Mouse (Mus musculus) forebrain, embryonic 13.5 days (tissue): ENCODE data around the gene Fkbp4. TPM values are rescaled to one million over a fixed set of nuclear protein-coding genes. Genes with fewer than 3 reads are reported as not detected.
A peak's percentile ranks its signal among the peaks of the same experiment; 100 is the strongest.

ENCODE experiments used
- ATAC-seq: fragments of 200-750 bp; cut with Nextera tagmentation; 2 replicates; pipeline ENCODE4 v1.8.0; 2017
- H3K27ac ChIP-seq: fragments of 300-500 bp; sonication (generic); 2 replicates; pipeline ENCODE4 v1.5.1; 2015; ENCODE audit warnings: inconsistent platforms, mild to moderate bottlenecking, moderate library complexity
- H3K27me3 ChIP-seq: fragments of 300-500 bp; sonication (generic); 2 replicates; pipeline ENCODE4 v1.6.1; 2015; ENCODE audit warnings: mild to moderate bottlenecking, inconsistent platforms
- H3K36me3 ChIP-seq: fragments of 300-500 bp; sonication (generic); 2 replicates; pipeline ENCODE4 v1.6.1; 2015; ENCODE audit warnings: mild to moderate bottlenecking, inconsistent platforms; ENCODE audit not compliant: poor library complexity, severe bottlenecking
- H3K4me1 ChIP-seq: fragments of 300-500 bp; sonication (generic); 2 replicates; pipeline ENCODE4 v1.6.1; 2015; ENCODE audit warnings: inconsistent platforms
- H3K4me2 ChIP-seq: fragments of 300-500 bp; sonication (generic); 2 replicates; pipeline ENCODE4 v1.6.1; 2015; ENCODE audit warnings: inconsistent platforms, mild to moderate bottlenecking, moderate library complexity
- H3K4me3 ChIP-seq: fragments of 300-500 bp; sonication (generic); 2 replicates; pipeline ENCODE4 v1.5.1; 2015; ENCODE audit warnings: mild to moderate bottlenecking, inconsistent platforms
- H3K9ac ChIP-seq: fragments of 300-500 bp; sonication (generic); 2 replicates; pipeline ENCODE4 v1.6.1; 2015; ENCODE audit warnings: mild to moderate bottlenecking, inconsistent platforms
- H3K9me3 ChIP-seq: fragments of 300-500 bp; sonication (generic); replicated peaks from 2 replicates; pipeline ENCODE4 v1.6.1; 2016; ENCODE audit warnings: inconsistent platforms
- WGBS: fragments of 180-500 bp; shearing (Covaris S2); methylation state at CpG from one replicate; pipeline ENCODE4 v1.1.7; 2015; 5-methylcytosine and 5-hydroxymethylcytosine counted together
- polyA plus RNA-seq: library from polyadenylated mRNA; unstranded; fragments of >200 nt; fragmentation: Nextera tagmentation; extraction: Ambion mirVana; gene quantifications from 2 replicates; pipeline ENCODE4 v1.2.1, GENCODE M21; 2015

Gene Fkbp4
- polyA plus RNA-seq: 454 and 497 TPM in 2 replicates

GRCm38 (mm10) chr6:128438317-128438870 is at the start of gene Fkbp4:
Gene Fkbp4 (minus strand): TSS chr6:128438677.
- ATAC-seq: peak; percentile 94
- Histone ChIP-seq H3K9me3 (no peaks in the 10 kb centered on the region), H3K9ac (peak within 1 kb of the TSS; percentile 94), H3K4me2 (peak within 1 kb of the TSS; percentile 74), H3K27me3 (no peaks in the 10 kb centered on the region), H3K36me3 (peaks cover 33% of the 10 kb centered on the region), H3K27ac (peak within 1 kb of the TSS; percentile 90), H3K4me3 (peak within 1 kb of the TSS; percentile 98), H3K4me1 (peaks cover 24% of the 10 kb centered on the region)
- under 1% methylated on average over 67 of the region's 67 CpGs for WGBS

GRCm38 (mm10) chr6:128487736-128488135 is 49.3 kb upstream of the Fkbp4 start:
- Histone ChIP-seq H3K9ac (no peak overlapping the region), H3K9me3 (no peaks in the 10 kb centered on the region), H3K27me3 (no peaks in the 10 kb centered on the region), H3K27ac (no peak overlapping the region), H3K4me2 (no peak overlapping the region), H3K4me3 (no peak overlapping the region), H3K36me3 (no peaks in the 10 kb centered on the region), H3K4me1 (no peaks in the 10 kb centered on the region)
- ATAC-seq: no peak
- whole genome bisulfite sequencing: 92% methylated on average over 11 of the region's 11 CpGs

- Histone ChIP-seq H3K4me2 (peak overlapping the region; percentile 35), H3K36me3 (no peaks in the 10 kb centered on the region), H3K9me3 (no peaks in the 10 kb centered on the region), H3K9ac (no peak overlapping the region), H3K4me1 (no peaks in the 10 kb centered on the region; the same call in 1 of the 2 replicates), H3K27me3 (no peaks in the 10 kb centered on the region), H3K4me3 (no peak overlapping the region), H3K27ac (no peak overlapping the region)
- WGBS: 24% methylated on average over 26 of the region's 26 CpGs
- peak; percentile 93 for ATAC-seq
Measured at GRCm38 (mm10) chr6:128479463-128480454, 41.3 kb upstream of the Fkbp4 start.

GRCm38 (mm10) chr6:128477495-128477894 is 39.0 kb upstream of the Fkbp4 start:
- no peak overlapping the region for H3K27ac ChIP-seq
- 6% methylated on average over 4 of the region's 4 CpGs for WGBS
- no peak for ATAC-seq
- no peaks in the 10 kb centered on the region for H3K9me3 ChIP-seq
- H3K4me1 ChIP-seq: no peaks in the 10 kb centered on the region; the same call in 1 of the 2 replicates
- no peak overlapping the region for H3K4me3 ChIP-seq
- H3K4me2 ChIP-seq: no peak overlapping the region
- no peaks in the 10 kb centered on the region for H3K36me3 ChIP-seq
- H3K27me3 ChIP-seq: no peaks in the 10 kb centered on the region
- no peak overlapping the region for H3K9ac ChIP-seq

- no peak for ATAC-seq
- Histone ChIP-seq H3K36me3 (no peaks in the 10 kb centered on the region), H3K9me3 (no peaks in the 10 kb centered on the region), H3K9ac (no peak overlapping the region), H3K4me1 (no peaks in the 10 kb centered on the region), H3K27me3 (no peaks in the 10 kb centered on the region), H3K4me3 (no peak overlapping the region), H3K4me2 (no peak overlapping the region), H3K27ac (no peak overlapping the region)
- 93% methylated on average over 6 of the region's 6 CpGs for WGBS
Measured at GRCm38 (mm10) chr6:128474112-128474511, 35.6 kb upstream of the Fkbp4 start.

- Histone ChIP-seq H3K36me3 (no peaks in the 10 kb centered on the region), H3K4me3 (no peak overlapping the region), H3K4me1 (peaks cover 11% of the 10 kb centered on the region), H3K4me2 (no peak overlapping the region), H3K27ac (no peak overlapping the region), H3K9ac (no peak overlapping the region), H3K9me3 (no peaks in the 10 kb centered on the region), H3K27me3 (no peaks in the 10 kb centered on the region)
- ATAC-seq: no peak
- 10% methylated on average over 12 of the region's 12 CpGs for WGBS
Measured at GRCm38 (mm10) chr6:128469451-128469850, 31.0 kb upstream of the Fkbp4 start.

- Histone ChIP-seq H3K4me2 (no peak overlapping the region), H3K9ac (no peak overlapping the region), H3K27ac (no peak overlapping the region), H3K4me3 (no peak overlapping the region), H3K36me3 (no peaks in the 10 kb centered on the region), H3K4me1 (peaks cover 11% of the 10 kb centered on the region), H3K27me3 (no peaks in the 10 kb centered on the region), H3K9me3 (no peaks in the 10 kb centered on the region)
- ATAC-seq: no peak
- 51% methylated on average over 2 of the region's 2 CpGs for WGBS
Measured at GRCm38 (mm10) chr6:128467298-128467697, 28.8 kb upstream of the Fkbp4 start.

- ATAC-seq: no peak
- Histone ChIP-seq H3K9ac (no peak overlapping the region), H3K36me3 (no peaks in the 10 kb centered on the region), H3K27ac (no peak overlapping the region), H3K4me1 (peaks cover 11% of the 10 kb centered on the region), H3K27me3 (no peaks in the 10 kb centered on the region), H3K9me3 (no peaks in the 10 kb centered on the region), H3K4me2 (no peak overlapping the region), H3K4me3 (no peak overlapping the region)
- 68% methylated on average over 3 of the region's 3 CpGs for WGBS
Measured at GRCm38 (mm10) chr6:128466563-128466962, 28.1 kb upstream of the Fkbp4 start.

- Histone ChIP-seq H3K36me3 (no peaks in the 10 kb centered on the region), H3K4me3 (no peak overlapping the region), H3K9me3 (no peaks in the 10 kb centered on the region), H3K4me2 (no peak overlapping the region), H3K4me1 (peaks cover 11% of the 10 kb centered on the region), H3K27ac (no peak overlapping the region), H3K27me3 (no peaks in the 10 kb centered on the region), H3K9ac (no peak overlapping the region)
- peak; percentile 70 for ATAC-seq
- WGBS: 23% methylated on average over 6 of the region's 7 CpGs
Measured at GRCm38 (mm10) chr6:128466043-128466442, 27.6 kb upstream of the Fkbp4 start.

- H3K4me1 ChIP-seq: peaks cover 11% of the 10 kb centered on the region
- H3K4me3 ChIP-seq: no peak overlapping the region
- H3K27me3 ChIP-seq: no peaks in the 10 kb centered on the region
- no peak overlapping the region for H3K4me2 ChIP-seq
- H3K27ac ChIP-seq: no peak overlapping the region
- H3K36me3 ChIP-seq: no peaks in the 10 kb centered on the region
- ATAC-seq: no peak
- WGBS: 90% methylated on average over 4 of the region's 4 CpGs
- no peak overlapping the region for H3K9ac ChIP-seq
- H3K9me3 ChIP-seq: no peaks in the 10 kb centered on the region
Measured at GRCm38 (mm10) chr6:128464996-128465395, 26.5 kb upstream of the Fkbp4 start.

- Histone ChIP-seq H3K4me1 (peaks cover 10% of the 10 kb centered on the region), H3K9ac (no peak overlapping the region), H3K4me2 (no peak overlapping the region), H3K36me3 (no peaks in the 10 kb centered on the region), H3K27me3 (no peaks in the 10 kb centered on the region), H3K4me3 (no peak overlapping the region), H3K27ac (no peak overlapping the region), H3K9me3 (no peaks in the 10 kb centered on the region)
- ATAC-seq: no peak
Measured at GRCm38 (mm10) chr6:128461606-128462005, 23.1 kb upstream of the Fkbp4 start.

GRCm38 (mm10) chr6:128460729-128461503 is 22.4 kb upstream of the Fkbp4 start:
- WGBS: 77% methylated on average over 14 of the region's 14 CpGs
- Histone ChIP-seq H3K4me1 (peaks cover 3% of the 10 kb centered on the region), H3K36me3 (no peaks in the 10 kb centered on the region), H3K27me3 (no peaks in the 10 kb centered on the region), H3K9ac (no peak overlapping the region), H3K4me3 (no peak overlapping the region), H3K4me2 (no peak overlapping the region), H3K27ac (no peak overlapping the region), H3K9me3 (no peaks in the 10 kb centered on the region)
- no peak for ATAC-seq
